Mouse (Mus musculus) small intestine, adult 2 months (tissue): ENCODE data around the gene Togaram2. TPM values are rescaled to one million over a fixed set of nuclear protein-coding genes. Genes with fewer than 3 reads are reported as not detected.

Experiments used
- H3K27ac ChIP-seq: fragments of 200-500 bp; 2 replicates; pipeline ENCODE4 v1.5.1; 2012; ENCODE audit warnings: low read depth, low read length, control low read depth, inconsistent platforms; ENCODE audit not compliant: insufficient read depth
- H3K27me3 ChIP-seq: fragments of 200-500 bp; 2 replicates; pipeline ENCODE4 v1.6.1; 2012; ENCODE audit warnings: mild to moderate bottlenecking, moderate library complexity, low read length, inconsistent platforms; ENCODE audit not compliant: control insufficient read depth, insufficient read depth
- H3K36me3 ChIP-seq: fragments of 200-500 bp; 2 replicates; pipeline ENCODE4 v1.6.1; 2012; ENCODE audit warnings: mild to moderate bottlenecking, low read length, control low read depth, inconsistent platforms; ENCODE audit not compliant: control insufficient read depth, insufficient read depth
- H3K4me1 ChIP-seq: fragments of 200-500 bp; 2 replicates; pipeline ENCODE4 v1.6.1; 2012; ENCODE audit warnings: low read length, inconsistent platforms, mixed read lengths; ENCODE audit not compliant: control insufficient read depth, insufficient read depth, insufficient read length
- H3K4me3 ChIP-seq: fragments of 200-500 bp; 2 replicates; pipeline ENCODE4 v1.5.1; 2012; ENCODE audit warnings: low read depth, mild to moderate bottlenecking, control low read depth, inconsistent platforms, low read length, moderate library complexity
- CTCF ChIP-seq: fragments of 200-500 bp; IDR thresholded peaks from 2 replicates; pipeline ENCODE4 v1.5.1; 2012; ENCODE audit warnings: low read depth, mild to moderate bottlenecking, control low read depth, inconsistent platforms, low read length, moderate library complexity, mixed read lengths; ENCODE audit not compliant: insufficient replicate concordance, insufficient read length; ENCODE audit errors: extremely low read depth
- POLR2A ChIP-seq: fragments of 200-500 bp; IDR thresholded peaks from 2 replicates; pipeline ENCODE4 v1.6.1; 2012; ENCODE audit warnings: low read depth, mild to moderate bottlenecking, control low read depth, inconsistent platforms, low read length, moderate library complexity
- WGBS: fragments of 180-500 bp; shearing (Covaris S2); methylation state at CpG from one replicate; pipeline ENCODE4 v1.1.7; 2018; 5-methylcytosine and 5-hydroxymethylcytosine counted together
- polyA plus RNA-seq: library from polyadenylated mRNA; depleted of rRNA; stranded (reverse); fragments of >200 nt; gene quantifications from 2 replicates; pipeline ENCODE4 v1.2.3, GENCODE M21; 2012

Togaram2 gene
- polyA plus RNA-seq, 1 experiment, result 0.16 TPM

DNA sequence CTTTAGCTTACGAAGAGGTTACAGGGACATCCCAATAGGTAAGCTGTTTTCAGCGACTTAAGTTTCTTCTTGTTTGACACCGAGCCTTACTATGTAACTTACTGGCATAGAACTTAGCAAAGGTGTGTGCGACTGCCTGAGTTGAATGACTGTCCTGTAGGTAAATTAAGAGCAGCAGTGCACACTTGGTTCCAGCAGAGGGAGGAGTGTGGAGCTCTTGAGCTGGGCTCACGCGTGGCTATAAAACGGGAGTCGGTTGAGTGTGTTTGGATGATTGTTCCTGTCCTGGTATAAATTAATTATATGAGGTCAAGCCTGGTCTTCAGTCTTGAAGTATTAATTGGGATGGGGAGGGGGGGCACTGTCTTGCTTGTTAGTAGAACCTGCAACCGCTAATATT is 23.1 kb upstream of the Togaram2 start:
- TF ChIP-seq POLR2A, result no peak
- no peak for TF ChIP-seq CTCF
- Histone ChIP-seq H3K27me3 (no peaks in the 10 kb centered on the region), H3K36me3 (peaks cover 51% of the 10 kb centered on the region), H3K27ac (no peak overlapping the region), H3K4me1 (no peaks in the 10 kb centered on the region), H3K4me3 (no peak overlapping the region)
- 80% methylated on average over 9 of the region's 9 CpGs for WGBS

DNA sequence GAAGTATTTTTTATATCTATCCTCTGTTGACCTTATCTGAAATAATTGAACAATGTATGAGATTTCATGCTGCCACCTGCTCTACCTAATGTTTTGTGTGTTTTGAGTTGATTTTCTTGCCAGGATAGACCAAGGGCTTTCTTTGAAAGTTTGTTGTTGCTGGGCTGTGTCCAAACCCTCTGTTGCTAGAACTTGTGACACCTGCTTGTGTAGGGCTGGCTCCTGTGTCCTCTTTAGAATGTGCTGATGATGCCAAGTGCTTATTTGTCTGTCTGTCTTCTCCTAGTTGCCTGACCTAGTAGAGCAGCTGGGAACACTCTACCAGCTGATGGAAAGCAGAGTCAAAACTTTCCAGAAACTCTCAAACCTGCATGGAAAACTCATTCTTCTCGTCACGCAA is 20.6 kb upstream of the Togaram2 start:
- H3K36me3 ChIP-seq, result peaks cover 52% of the 10 kb centered on the region
- no peaks in the 10 kb centered on the region for H3K4me1 ChIP-seq
- no peak overlapping the region for H3K27ac ChIP-seq
- WGBS, result 88% methylated on average over 2 of the region's 2 CpGs
- TF ChIP-seq POLR2A (no peak), CTCF (no peak)
- no peaks in the 10 kb centered on the region for H3K27me3 ChIP-seq
- H3K4me3 ChIP-seq, result no peak overlapping the region

DNA sequence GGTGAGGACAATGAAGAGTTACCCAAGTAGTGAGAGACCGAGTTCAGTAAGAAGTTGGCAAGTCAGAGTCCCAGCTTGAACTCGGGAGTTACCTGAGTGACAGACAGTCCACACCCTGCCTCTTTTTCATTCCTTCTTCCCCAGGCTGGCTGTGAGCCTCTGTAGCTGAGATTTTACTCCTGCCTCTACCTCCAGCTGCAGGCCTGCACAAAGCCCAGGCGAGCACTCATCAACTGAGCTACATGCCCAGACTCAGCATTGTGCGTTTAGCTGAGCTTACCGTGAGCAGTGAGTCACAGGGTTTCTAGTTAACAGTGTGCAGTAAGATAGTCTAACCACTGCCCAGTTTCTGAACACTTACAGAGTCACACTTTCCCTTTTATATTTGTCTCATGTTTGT is 20.1 kb upstream of the Togaram2 start:
- H3K36me3 ChIP-seq, result peaks cover 55% of the 10 kb centered on the region
- WGBS, result 85% methylated on average over 5 of the region's 5 CpGs

DNA sequence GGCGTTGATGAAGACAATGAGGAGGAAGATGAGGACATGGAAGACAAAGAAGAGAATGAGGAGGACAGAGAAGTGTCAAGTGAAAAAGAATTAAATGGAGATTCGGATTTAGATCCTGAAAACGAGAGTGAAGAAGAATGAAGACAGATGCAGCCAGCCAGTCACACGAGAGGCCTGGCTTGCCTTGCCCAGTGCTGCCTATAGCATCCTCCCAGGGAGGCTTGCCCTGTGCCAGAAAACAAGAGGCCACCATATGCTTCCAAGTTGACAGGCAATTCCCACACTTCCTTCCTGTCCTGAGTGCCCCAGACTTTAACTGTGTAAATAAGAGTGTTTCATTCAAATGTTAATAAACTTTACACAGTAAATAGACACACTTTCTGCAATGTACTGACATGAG is 15.5 kb upstream of the Togaram2 start:
- H3K27ac ChIP-seq, result no peak overlapping the region
- H3K4me3 ChIP-seq, result no peak overlapping the region
- H3K36me3 ChIP-seq, result peaks cover 37% of the 10 kb centered on the region
- WGBS, result 78% methylated on average over 4 of the region's 4 CpGs
- H3K4me1 ChIP-seq, result no peaks in the 10 kb centered on the region
- no peak for TF ChIP-seq POLR2A
- no peak for TF ChIP-seq CTCF
- H3K27me3 ChIP-seq, result no peaks in the 10 kb centered on the region

More for the DNA sequence above, 20.1 kb upstream of the Togaram2 start:
- Histone ChIP-seq H3K27ac (no peak overlapping the region), H3K4me1 (no peaks in the 10 kb centered on the region), H3K27me3 (no peaks in the 10 kb centered on the region), H3K4me3 (no peak overlapping the region)
- no peak for TF ChIP-seq POLR2A
- no peak for TF ChIP-seq CTCF

DNA sequence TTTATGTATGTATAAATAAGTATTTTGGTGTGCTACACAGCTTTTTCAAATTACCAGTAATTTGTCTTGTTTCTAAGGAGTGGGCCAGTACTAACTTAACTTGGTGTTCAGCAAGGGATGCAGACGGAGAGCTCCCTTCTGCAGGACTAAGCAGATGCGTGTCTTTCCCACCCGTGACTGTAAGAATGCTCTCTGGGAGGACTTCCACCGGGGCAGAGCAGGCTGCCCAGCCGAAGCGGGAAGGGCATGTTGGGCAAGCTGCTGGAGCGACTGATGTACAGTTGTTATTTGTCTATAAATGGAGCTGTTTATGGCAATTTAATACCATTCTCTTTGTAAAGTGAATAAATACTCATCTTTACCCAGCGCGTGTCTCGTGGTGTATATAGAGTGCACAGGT is 14.4 kb upstream of the Togaram2 start:
- Histone ChIP-seq H3K27ac (no peak overlapping the region), H3K36me3 (peaks cover 28% of the 10 kb centered on the region), H3K4me3 (no peak overlapping the region), H3K27me3 (no peaks in the 10 kb centered on the region), H3K4me1 (no peaks in the 10 kb centered on the region)
- WGBS, result 92% methylated on average over 10 of the region's 10 CpGs
- no peak for TF ChIP-seq CTCF
- TF ChIP-seq POLR2A, result no peak

DNA sequence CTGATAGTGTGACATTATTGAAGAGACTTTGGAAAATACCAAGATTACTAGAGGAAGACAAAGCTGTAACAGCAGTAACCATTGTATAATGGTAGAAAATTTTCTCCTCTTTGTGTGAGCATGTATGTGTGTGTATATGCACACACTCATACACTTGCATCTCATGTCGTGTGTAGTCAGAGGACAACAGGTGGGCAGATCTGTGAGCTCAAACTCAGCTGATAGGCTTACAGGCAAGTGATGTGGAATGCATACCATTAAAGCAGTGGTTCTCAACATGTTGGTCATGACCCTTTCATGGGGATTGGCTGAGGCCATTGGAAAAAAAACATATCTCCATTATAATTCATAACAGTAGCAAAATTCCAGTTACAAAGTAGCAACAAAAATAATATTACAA is 12.7 kb upstream of the Togaram2 start:
- Histone ChIP-seq H3K27ac (no peak overlapping the region), H3K27me3 (no peaks in the 10 kb centered on the region), H3K4me3 (no peak overlapping the region), H3K4me1 (no peaks in the 10 kb centered on the region), H3K36me3 (peaks cover 19% of the 10 kb centered on the region)
- TF ChIP-seq CTCF (no peak), POLR2A (no peak)
- WGBS, result 40% methylated on average over 1 of the region's 1 CpGs

DNA sequence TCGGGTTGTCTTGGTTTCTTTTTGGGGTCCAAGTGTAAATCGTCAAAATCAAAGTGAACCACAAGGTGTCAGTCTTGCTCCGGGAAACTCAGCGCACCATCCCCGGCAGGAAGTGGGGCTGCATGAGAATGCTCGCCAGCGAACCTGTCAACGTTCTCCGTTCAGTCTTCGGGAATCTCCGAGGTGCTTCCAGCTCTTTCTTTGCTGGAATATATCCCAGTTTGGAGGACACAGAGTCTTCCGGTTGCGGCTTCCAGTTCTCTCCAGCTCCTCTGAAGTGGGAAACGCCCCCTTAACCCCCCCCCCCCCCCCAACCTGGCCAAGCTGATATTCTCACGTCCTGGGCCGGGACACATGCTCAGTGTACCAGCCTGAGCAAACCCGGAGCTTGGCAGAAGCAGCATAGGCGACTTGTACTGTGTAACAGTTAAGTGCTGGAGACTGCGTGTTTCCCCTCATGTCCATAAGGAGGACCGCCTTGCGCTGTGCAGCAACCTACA is 10.3 kb upstream of the Togaram2 start:
- no peak for TF ChIP-seq POLR2A
- TF ChIP-seq CTCF, result peak; percentile 83; the same call in 1 of the 2 replicates
- WGBS, result 10% methylated on average over 21 of the region's 21 CpGs
- Histone ChIP-seq H3K27ac (no peak overlapping the region), H3K36me3 (peaks cover 7% of the 10 kb centered on the region), H3K27me3 (no peaks in the 10 kb centered on the region), H3K4me1 (no peaks in the 10 kb centered on the region), H3K4me3 (peak overlapping the region; percentile 54)
